Mouse (Mus musculus) myocyte (in vitro differentiated cells): ENCODE results near the gene Tomt. TPM values are rescaled to one million over a fixed set of nuclear protein-coding genes. Genes with fewer than 3 reads are reported as not detected.
A peak's percentile ranks its signal among the peaks of the same experiment; 100 is the strongest.

ENCODE experiments used
- H3K27me3 ChIP-seq: one replicate; pipeline ENCODE4 v1.6.1; 2011; ENCODE audit not compliant: control insufficient read depth, insufficient read depth, insufficient read length
- H3K36me3 ChIP-seq: one replicate; pipeline ENCODE4 v1.6.1; 2011; ENCODE audit not compliant: control insufficient read depth, insufficient read depth
- H3K4me2 ChIP-seq: one replicate; pipeline ENCODE4 v1.6.1; 2011; ENCODE audit warnings: low read depth, control low read depth
- H3K4me3 ChIP-seq: one replicate; pipeline ENCODE4 v1.5.1; 2011; ENCODE audit warnings: mild to moderate bottlenecking, control low read depth, moderate library complexity
- H3K79me2 ChIP-seq: one replicate; pipeline ENCODE4 v1.6.1; 2011; ENCODE audit not compliant: control insufficient read depth, insufficient read depth
- H3ac ChIP-seq: one replicate; pipeline ENCODE4 v1.6.1; 2011; ENCODE audit not compliant: control insufficient read depth, insufficient read length
- CEBPB ChIP-seq: IDR thresholded peaks from 2 replicates; pipeline ENCODE4 v1.6.1; 2011; ENCODE audit warnings: mild to moderate bottlenecking, moderate library complexity; ENCODE audit not compliant: poor library complexity, insufficient read depth, severe bottlenecking
- E2F4 ChIP-seq: IDR thresholded peaks from one replicate; pipeline ENCODE4 v1.6.1; 2011; ENCODE audit warnings: mild to moderate bottlenecking, control low read depth, moderate library complexity; ENCODE audit not compliant: insufficient read depth
- MAX ChIP-seq: IDR thresholded peaks from one replicate; pipeline ENCODE4 v1.6.1; 2011; ENCODE audit warnings: low read depth, mild to moderate bottlenecking, control low read depth
- MYOD1 ChIP-seq, 3 experiments: IDR thresholded peaks; one replicate each; pipeline ENCODE4 v1.6.1; 2011; ENCODE audit warnings: control low read depth in 2 of 3, low read depth in 2 of 3, mild to moderate bottlenecking in 2 of 3, moderate library complexity in 1 of 3; ENCODE audit not compliant: insufficient read length in 2 of 3, control insufficient read depth in 1 of 3
- MYOG ChIP-seq, 3 experiments: IDR thresholded peaks; one replicate each; pipeline ENCODE4 v1.6.1; 2011; ENCODE audit warnings: control low read depth in 2 of 3, low read depth in 2 of 3, mild to moderate bottlenecking in 2 of 3; ENCODE audit not compliant: insufficient read length in 2 of 3, control insufficient read depth in 1 of 3, insufficient read depth in 1 of 3
- POLR2A ChIP-seq: IDR thresholded peaks from one replicate; pipeline ENCODE4 v1.6.1; 2011; ENCODE audit warnings: low read depth, mild to moderate bottlenecking, control low read depth, moderate library complexity; ENCODE audit not compliant: insufficient read length
- POLR2AphosphoS2 ChIP-seq: IDR thresholded peaks from one replicate; pipeline ENCODE4 v1.6.1; 2011; ENCODE audit warnings: low read depth, control low read depth; ENCODE audit not compliant: insufficient read length
- REST ChIP-seq: IDR thresholded peaks from one replicate; pipeline ENCODE4 v1.6.1; 2011; ENCODE audit warnings: mild to moderate bottlenecking, control low read depth, moderate library complexity; ENCODE audit not compliant: insufficient read depth, insufficient read length
- SRF ChIP-seq: IDR thresholded peaks from one replicate; pipeline ENCODE4 v1.6.1; 2011; ENCODE audit warnings: low read depth; ENCODE audit not compliant: control insufficient read depth, insufficient read length
- TCF12 ChIP-seq: IDR thresholded peaks from one replicate; pipeline ENCODE4 v1.6.1; 2011; ENCODE audit warnings: mild to moderate bottlenecking, control low read depth; ENCODE audit not compliant: poor library complexity, insufficient read depth, severe bottlenecking
- TCF3 ChIP-seq: IDR thresholded peaks from one replicate; pipeline ENCODE4 v1.6.1; 2011; ENCODE audit warnings: low read depth, control low read depth; ENCODE audit not compliant: insufficient read length
- USF1 ChIP-seq: IDR thresholded peaks from one replicate; pipeline ENCODE4 v1.6.1; 2011; ENCODE audit warnings: low read depth, mild to moderate bottlenecking, control low read depth, moderate library complexity
- polyA plus RNA-seq: library from polyadenylated mRNA; unstranded; fragments of >200 nt; fragmentation: generic; extraction: Trizol; gene quantifications from one replicate; pipeline ENCODE4 v1.2.1, GENCODE M21; 2012; ENCODE audit warnings: missing spikeins

The Tomt gene
- 0.06 TPM for polyA plus RNA-seq

DNA sequence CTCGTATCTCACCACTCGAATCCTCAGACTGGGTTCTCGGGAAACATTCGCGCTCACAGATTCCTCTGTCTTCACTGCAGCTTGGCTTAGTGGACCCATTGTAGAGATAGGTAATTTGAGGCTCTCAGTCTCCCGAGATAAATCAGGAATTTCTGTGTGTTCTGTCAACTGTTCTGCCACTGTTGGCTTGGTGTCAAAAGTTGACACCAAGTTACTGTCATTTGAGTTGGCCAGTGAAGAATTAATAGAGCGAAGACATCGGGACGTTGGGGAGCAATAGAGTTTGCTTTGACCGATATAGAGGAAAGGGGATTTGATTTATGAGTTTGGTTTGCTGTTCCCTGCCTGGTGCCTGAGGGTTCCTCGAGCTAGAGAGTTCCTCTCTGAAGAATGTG lies at the start of gene Tomt:
TSS of gene Tomt (minus strand) at position 73 of the 395 bp plus-strand sequence.
- H3K79me2 ChIP-seq: peaks cover 27% of the 10 kb centered on the region
- H3K27me3 ChIP-seq: no peaks in the 10 kb centered on the region
- H3K4me2 ChIP-seq: peak within 1 kb of the TSS; percentile 97
- TF ChIP-seq TCF12 (no peak), POLR2A (no peak), MYOD1 (IDR thresholded peaks at IDR 0.05; ENCODE audit: control insufficient read depth in 1 of 3, insufficient read length in 2 of 3, low read depth in 2 of 3) (no peak), E2F4 (no peak), CEBPB (no peak), REST (no peak), MAX (no peak), POLR2AphosphoS2 (no peak), SRF (no peak), MYOG (IDR thresholded peaks at IDR 0.05; ENCODE audit: control insufficient read depth in 1 of 3, insufficient read depth in 1 of 3, insufficient read length in 2 of 3, low read depth in 2 of 3) (no peak)
- H3K4me3 ChIP-seq: peak within 1 kb of the TSS; percentile 93
- no peaks in the 10 kb centered on the region for H3K36me3 ChIP-seq
- peak within 1 kb of the TSS; percentile 38 for H3ac ChIP-seq

DNA sequence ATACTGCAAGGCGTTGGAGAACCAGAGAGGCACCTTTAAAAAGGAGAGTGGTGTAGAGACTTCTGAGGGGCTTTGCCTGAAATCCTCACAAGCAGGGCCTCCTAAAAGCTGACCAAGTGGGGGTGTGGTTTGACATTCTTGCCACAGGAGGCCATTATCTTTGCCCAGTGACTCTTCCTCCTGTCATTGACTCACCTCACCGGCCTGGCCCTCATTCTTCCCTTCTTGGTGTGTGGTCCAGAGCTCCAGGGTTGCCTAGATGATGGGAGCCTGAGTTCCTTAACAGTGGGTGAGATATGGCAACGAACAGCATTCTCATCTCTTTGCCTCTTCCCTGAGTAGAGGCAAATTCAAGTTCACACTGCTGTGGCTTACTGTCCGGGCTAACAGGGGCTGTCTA lies 49.7 kb upstream of the Tomt start:
- peaks cover 42% of the 10 kb centered on the region for H3K79me2 ChIP-seq
- H3ac ChIP-seq: no peak overlapping the region
- no peaks in the 10 kb centered on the region for H3K36me3 ChIP-seq
- no peak overlapping the region for H3K4me3 ChIP-seq
- H3K27me3 ChIP-seq: no peaks in the 10 kb centered on the region
- TF ChIP-seq SRF: no peak
- no peak for TF ChIP-seq REST
- TF ChIP-seq MYOG (IDR thresholded peaks at IDR 0.05; ENCODE audit: control insufficient read depth in 1 of 3, insufficient read depth in 1 of 3, insufficient read length in 2 of 3, low read depth in 2 of 3): no peak
- TF ChIP-seq TCF12: no peak
- TF ChIP-seq E2F4: no peak
- TF ChIP-seq TCF3: no peak
- no peak for TF ChIP-seq USF1
- TF ChIP-seq POLR2A: no peak
- TF ChIP-seq CEBPB: no peak
- no peak for TF ChIP-seq MYOD1 (IDR thresholded peaks at IDR 0.05; ENCODE audit: control insufficient read depth in 1 of 3, insufficient read length in 2 of 3, low read depth in 2 of 3)
- no peak for TF ChIP-seq MAX
- TF ChIP-seq POLR2AphosphoS2: no peak
- no peak overlapping the region for H3K4me2 ChIP-seq

GRCm38 (mm10) chr7:101955276-101955675 lies 49.1 kb upstream of the Tomt start:
- TF ChIP-seq SRF: no peak
- TF ChIP-seq TCF3: no peak
- TF ChIP-seq USF1: no peak
- no peak for TF ChIP-seq TCF12
- no peak for TF ChIP-seq MYOG (IDR thresholded peaks at IDR 0.05; ENCODE audit: control insufficient read depth in 1 of 3, insufficient read depth in 1 of 3, insufficient read length in 2 of 3, low read depth in 2 of 3)
- no peak for TF ChIP-seq MAX
- no peak for TF ChIP-seq MYOD1 (IDR thresholded peaks at IDR 0.05; ENCODE audit: control insufficient read depth in 1 of 3, insufficient read length in 2 of 3, low read depth in 2 of 3)
- no peak for TF ChIP-seq E2F4
- TF ChIP-seq REST: no peak
- TF ChIP-seq POLR2A: no peak
- TF ChIP-seq POLR2AphosphoS2: no peak
- TF ChIP-seq CEBPB: no peak
- Histone ChIP-seq H3ac (no peak overlapping the region), H3K4me3 (no peak overlapping the region), H3K79me2 (peaks cover 43% of the 10 kb centered on the region), H3K27me3 (no peaks in the 10 kb centered on the region), H3K36me3 (no peaks in the 10 kb centered on the region), H3K4me2 (no peak overlapping the region)

GRCm38 (mm10) chr7:101954163-101954562 lies 48.0 kb upstream of the Tomt start:
- no peak overlapping the region for H3K4me3 ChIP-seq
- no peaks in the 10 kb centered on the region for H3K36me3 ChIP-seq
- peaks cover 52% of the 10 kb centered on the region for H3K79me2 ChIP-seq
- H3K27me3 ChIP-seq: no peaks in the 10 kb centered on the region
- TF ChIP-seq MYOG (IDR thresholded peaks at IDR 0.05; ENCODE audit: control insufficient read depth in 1 of 3, insufficient read depth in 1 of 3, insufficient read length in 2 of 3, low read depth in 2 of 3) (peak in 1 of 3 experiments; percentile 1), MYOD1 (IDR thresholded peaks at IDR 0.05; ENCODE audit: control insufficient read depth in 1 of 3, insufficient read length in 2 of 3, low read depth in 2 of 3) (peak in 1 of 3 experiments; percentile 11), CEBPB (no peak), SRF (no peak)
- peak overlapping the region; percentile 21 for H3K4me2 ChIP-seq
- no peak overlapping the region for H3ac ChIP-seq

- no peak overlapping the region for H3K4me3 ChIP-seq
- no peaks in the 10 kb centered on the region for H3K36me3 ChIP-seq
- no peaks in the 10 kb centered on the region for H3K27me3 ChIP-seq
- no peak overlapping the region for H3ac ChIP-seq
- peaks cover 60% of the 10 kb centered on the region for H3K79me2 ChIP-seq
- H3K4me2 ChIP-seq: peak overlapping the region; percentile 52
- TF ChIP-seq MYOD1 (IDR thresholded peaks at IDR 0.05; ENCODE audit: control insufficient read depth in 1 of 3, insufficient read length in 2 of 3, low read depth in 2 of 3) (peak in 2 of 3 experiments; percentile 30 to 54), E2F4 (no peak), MAX (no peak), TCF12 (no peak)
Observed at GRCm38 (mm10) chr7:101952098-101952497, 45.9 kb upstream of the Tomt start.
